Mouse (Mus musculus) limb, embryonic 14.5 days (tissue): ENCODE data around the gene Drg1. TPM values are rescaled to one million over a fixed set of nuclear protein-coding genes. Genes with fewer than 3 reads are reported as not detected.
A peak's percentile ranks its signal among the peaks of the same experiment; 100 is the strongest.

Source experiments
- ATAC-seq: fragments of 200-750 bp; cut with Nextera tagmentation; 2 replicates; pipeline ENCODE4 v1.8.0; 2017; ENCODE audit warnings: low read depth, moderate number of reproducible peaks, moderate TSS enrichment; ENCODE audit not compliant: low FRiP score
- DNase-seq: peaks from one replicate; pipeline ENCODE4 v3.0.0-alpha.2; 2015; ENCODE audit warnings: low spot score
- H3K27ac ChIP-seq: fragments of 300-500 bp; sonication (generic); replicated peaks from 2 replicates; pipeline ENCODE4 v1.5.1; 2014; ENCODE audit warnings: low read depth, mild to moderate bottlenecking, low read length, moderate library complexity, mixed read lengths
- H3K27me3 ChIP-seq: fragments of 300-500 bp; sonication (generic); 2 replicates; pipeline ENCODE4 v1.6.1; 2014; ENCODE audit warnings: low read length, mixed read lengths; ENCODE audit not compliant: control insufficient read depth, insufficient read depth
- H3K36me3 ChIP-seq: fragments of 300-500 bp; sonication (generic); 2 replicates; pipeline ENCODE4 v1.6.1; 2014; ENCODE audit warnings: mild to moderate bottlenecking, low read length, moderate library complexity, mixed read lengths; ENCODE audit not compliant: control insufficient read depth, insufficient read depth
- H3K4me1 ChIP-seq: fragments of 300-500 bp; sonication (generic); 2 replicates; pipeline ENCODE4 v1.6.1; 2014; ENCODE audit warnings: antibody characterized with exemption, low read length, mixed read lengths; ENCODE audit not compliant: control insufficient read depth, insufficient read depth
- H3K4me2 ChIP-seq: fragments of 300-500 bp; sonication (generic); replicated peaks from 2 replicates; pipeline ENCODE4 v1.6.1; 2014; ENCODE audit warnings: low read depth, mild to moderate bottlenecking, low read length, moderate library complexity; ENCODE audit not compliant: severe bottlenecking
- H3K4me3 ChIP-seq: fragments of 300-500 bp; sonication (generic); replicated peaks from 2 replicates; pipeline ENCODE4 v1.5.1; 2014; ENCODE audit warnings: low read length
- H3K9ac ChIP-seq: fragments of 300-500 bp; sonication (generic); 2 replicates; pipeline ENCODE4 v1.6.1; 2014; ENCODE audit warnings: mild to moderate bottlenecking, low read depth, low read length, moderate library complexity; ENCODE audit not compliant: severe bottlenecking
- H3K9me3 ChIP-seq: fragments of 300-500 bp; sonication (generic); 2 replicates; pipeline ENCODE4 v1.6.1; 2016; ENCODE audit warnings: low read length; ENCODE audit not compliant: control insufficient read depth
- POLR2A ChIP-seq: fragments of 200-500 bp; IDR thresholded peaks from 2 replicates; pipeline ENCODE4 v1.8.0; 2012; ENCODE audit warnings: inconsistent platforms, mild to moderate bottlenecking, moderate library complexity, borderline replicate concordance; ENCODE audit not compliant: insufficient read depth, insufficient read length; ENCODE audit errors: extremely low read depth
- WGBS: fragments of 180-500 bp; shearing (Covaris S2); extraction: QIAGEN DNeasy Blood & Tissue Kit; methylation state at CpG from one replicate; pipeline ENCODE4 v1.1.7; 2014; 5-methylcytosine and 5-hydroxymethylcytosine counted together
- polyA plus RNA-seq, 2 experiments: library from polyadenylated mRNA; depleted of rRNA in 1 of 2; stranded (reverse) in 1 of 2; unstranded in 1 of 2; fragments of >200 nt; fragmentation: Nextera tagmentation in 1 of 2; extraction: Ambion mirVana in 1 of 2; gene quantifications; 2 replicates each; pipeline versions ENCODE4 v1.2.1 to v1.2.3; 2012 to 2014

Drg1 gene
- polyA plus RNA-seq, 2 experiments = 73.8 to 186 TPM

- Histone ChIP-seq H3K4me1 (peaks cover 15% of the 10 kb centered on the region; the same call in 1 of the 2 replicates), H3K36me3 (peaks cover 96% of the 10 kb centered on the region), H3K27me3 (no peaks in the 10 kb centered on the region), H3K9me3 (no peaks in the 10 kb centered on the region), H3K4me2 (no peak overlapping the region), H3K4me3 (no peak overlapping the region), H3K9ac (no peak overlapping the region), H3K27ac (no peak overlapping the region)
- DNase-seq (no peak), ATAC-seq (no peak)
- TF ChIP-seq POLR2A = no peak
- 88% methylated on average over 14 of the region's 14 CpGs for WGBS
Observed at GRCm38 (mm10) chr11:3298813-3299185, 32.6 kb upstream of the Drg1 start.

GRCm38 (mm10) chr11:3297871-3298812 is 31.9 kb upstream of the Drg1 start:
- no peaks in the 10 kb centered on the region for H3K27me3 ChIP-seq
- no peak for DNase-seq
- H3K4me3 ChIP-seq = no peak overlapping the region
- H3K9ac ChIP-seq = no peak overlapping the region
- no peak for TF ChIP-seq POLR2A
- no peak overlapping the region for H3K27ac ChIP-seq
- 89% methylated on average over 10 of the region's 10 CpGs for WGBS
- H3K4me1 ChIP-seq = peaks cover 19% of the 10 kb centered on the region
- H3K9me3 ChIP-seq = no peaks in the 10 kb centered on the region
- no peak for ATAC-seq
- H3K36me3 ChIP-seq = peaks cover 96% of the 10 kb centered on the region
- H3K4me2 ChIP-seq = no peak overlapping the region

GRCm38 (mm10) chr11:3296056-3296455 is 29.8 kb upstream of the Drg1 start:
- Histone ChIP-seq H3K9ac (no peak overlapping the region), H3K4me3 (no peak overlapping the region), H3K27me3 (no peaks in the 10 kb centered on the region), H3K9me3 (no peaks in the 10 kb centered on the region), H3K27ac (no peak overlapping the region), H3K36me3 (peaks cover 84% of the 10 kb centered on the region), H3K4me2 (no peak overlapping the region), H3K4me1 (peaks cover 20% of the 10 kb centered on the region)
- no peak for DNase-seq
- TF ChIP-seq POLR2A = no peak
- 76% methylated on average over 5 of the region's 5 CpGs for WGBS
- no peak for ATAC-seq

- peaks cover 70% of the 10 kb centered on the region for H3K36me3 ChIP-seq
- 92% methylated on average over 2 of the region's 2 CpGs for WGBS
- peaks cover 20% of the 10 kb centered on the region for H3K4me1 ChIP-seq
- no peak for TF ChIP-seq POLR2A
- ATAC-seq (no peak), DNase-seq (no peak)
- H3K27ac ChIP-seq = no peak overlapping the region
- no peak overlapping the region for H3K4me3 ChIP-seq
- no peak overlapping the region for H3K4me2 ChIP-seq
- H3K27me3 ChIP-seq = no peaks in the 10 kb centered on the region
- H3K9ac ChIP-seq = no peak overlapping the region
- no peaks in the 10 kb centered on the region for H3K9me3 ChIP-seq
Observed at GRCm38 (mm10) chr11:3294641-3295040, 28.4 kb upstream of the Drg1 start.

GRCm38 (mm10) chr11:3293361-3293760 is 27.1 kb upstream of the Drg1 start:
- H3K27ac ChIP-seq = no peak overlapping the region
- DNase-seq (no peak), ATAC-seq (no peak)
- no peak for TF ChIP-seq POLR2A
- H3K27me3 ChIP-seq = no peaks in the 10 kb centered on the region
- peaks cover 58% of the 10 kb centered on the region for H3K36me3 ChIP-seq
- H3K9me3 ChIP-seq = no peaks in the 10 kb centered on the region
- peak overlapping the region; percentile 96 for H3K9ac ChIP-seq
- H3K4me3 ChIP-seq = peak overlapping the region; percentile 85
- peak overlapping the region; percentile 99 for H3K4me2 ChIP-seq
- 46% methylated on average over 4 of the region's 4 CpGs for WGBS
- peaks cover 21% of the 10 kb centered on the region for H3K4me1 ChIP-seq
